Mouse (Mus musculus) thymus, adult 2 months (tissue): ENCODE data around the gene Hacd4. TPM values are rescaled to one million over a fixed set of nuclear protein-coding genes. Genes with fewer than 3 reads are reported as not detected.

Experiments used
- DNase-seq: peaks from one replicate; pipeline ENCODE4 v3.0.0; 2021
- H3K27ac ChIP-seq: fragments of 200-500 bp; 2 replicates; pipeline ENCODE4 v1.5.1; 2012; ENCODE audit warnings: low read length, control low read depth; ENCODE audit not compliant: control insufficient read depth, insufficient read depth
- H3K27me3 ChIP-seq: fragments of 200-500 bp; 2 replicates; pipeline ENCODE4 v1.6.1; 2012; ENCODE audit warnings: mild to moderate bottlenecking, low read length, moderate library complexity, mixed read lengths; ENCODE audit not compliant: control insufficient read depth, insufficient read depth
- H3K36me3 ChIP-seq: fragments of 200-500 bp; 2 replicates; pipeline ENCODE4 v1.6.1; 2012; ENCODE audit warnings: mild to moderate bottlenecking, low read length, moderate library complexity; ENCODE audit not compliant: control insufficient read depth, insufficient read depth
- H3K4me1 ChIP-seq: fragments of 200-500 bp; replicated peaks from 2 replicates; pipeline ENCODE4 v1.6.1; 2012; ENCODE audit warnings: low read length; ENCODE audit not compliant: control insufficient read depth, insufficient read depth
- H3K4me3 ChIP-seq: fragments of 200-500 bp; 2 replicates; pipeline ENCODE4 v1.5.1; 2012; ENCODE audit warnings: mild to moderate bottlenecking, low read length, control low read depth, moderate library complexity; ENCODE audit not compliant: control insufficient read depth, insufficient read depth
- CTCF ChIP-seq: fragments of 200-500 bp; IDR thresholded peaks from 2 replicates; pipeline ENCODE4 v1.5.1; 2012; ENCODE audit warnings: mild to moderate bottlenecking, control low read depth, low read length, moderate library complexity, borderline replicate concordance; ENCODE audit not compliant: control insufficient read depth, poor library complexity, insufficient read depth; ENCODE audit errors: extremely low read depth
- POLR2A ChIP-seq: fragments of 200-500 bp; IDR thresholded peaks from 2 replicates; pipeline ENCODE4 v1.6.1; 2012; ENCODE audit warnings: mild to moderate bottlenecking, low read length, control low read depth, moderate library complexity; ENCODE audit not compliant: control insufficient read depth, poor library complexity, insufficient read depth; ENCODE audit errors: extremely low read depth
- WGBS: fragments of 180-500 bp; shearing (Covaris S2); methylation state at CpG from one replicate; pipeline ENCODE4 v1.1.7; 2018; 5-methylcytosine and 5-hydroxymethylcytosine counted together
- polyA plus RNA-seq: library from polyadenylated mRNA; depleted of rRNA; stranded (reverse); fragments of >200 nt; gene quantifications from 2 replicates; pipeline ENCODE4 v1.2.3, GENCODE M21; 2012; rRNA removed

Hacd4 gene
- 0.93 and 1.0 TPM in 2 replicates for polyA plus RNA-seq

DNA sequence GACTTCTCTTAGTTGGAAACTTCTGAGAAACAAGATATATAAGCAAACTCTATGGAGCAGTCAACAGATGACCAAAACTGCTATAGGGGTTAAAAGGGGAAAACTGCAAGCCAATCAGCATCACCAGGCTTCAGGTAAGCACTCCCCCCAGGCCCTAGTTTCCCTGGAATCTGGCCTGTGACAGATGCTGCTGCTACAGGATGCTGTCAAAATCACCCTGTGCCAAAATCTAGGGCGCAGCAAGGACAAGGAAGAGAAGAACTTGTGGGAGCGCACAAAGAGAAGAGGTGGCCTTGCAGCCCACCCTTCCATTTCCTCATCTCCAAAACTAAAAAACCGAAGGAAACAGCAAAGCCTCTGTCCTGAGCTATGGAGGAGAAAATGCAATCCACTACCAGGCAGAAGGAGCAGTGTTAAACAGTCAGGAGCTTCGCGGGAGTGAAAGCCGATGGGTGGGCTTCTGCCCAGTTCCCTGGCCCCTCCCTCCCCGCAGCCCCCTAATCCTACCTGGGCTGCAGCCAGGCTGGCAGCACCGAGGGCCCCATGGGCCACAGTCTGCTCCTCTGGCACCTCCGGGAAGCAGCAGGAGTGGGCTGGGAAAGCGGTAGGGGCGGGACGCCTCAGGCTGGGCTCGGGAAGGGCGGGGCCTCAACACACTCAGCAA lies at the start of gene Hacd4:
Gene Hacd4 (minus strand): TSS at position 603 of the 664 bp plus-strand sequence.
- H3K27ac ChIP-seq, result no peak within 1 kb of the TSS
- 0 out of 2 replicates have a peak, but pooled peaks cover 3% of the 10 kb centered on the region for H3K4me1 ChIP-seq
- no peak for DNase-seq
- no peaks in the 10 kb centered on the region for H3K27me3 ChIP-seq
- 0 out of 2 replicates have a peak within 1 kb of the TSS, but pooled peaks have one; percentile 7 for H3K4me3 ChIP-seq
- TF ChIP-seq CTCF (no peak), POLR2A (no peak)
- no peaks in the 10 kb centered on the region for H3K36me3 ChIP-seq
- WGBS, result 12% methylated on average over 14 of the region's 14 CpGs

DNA sequence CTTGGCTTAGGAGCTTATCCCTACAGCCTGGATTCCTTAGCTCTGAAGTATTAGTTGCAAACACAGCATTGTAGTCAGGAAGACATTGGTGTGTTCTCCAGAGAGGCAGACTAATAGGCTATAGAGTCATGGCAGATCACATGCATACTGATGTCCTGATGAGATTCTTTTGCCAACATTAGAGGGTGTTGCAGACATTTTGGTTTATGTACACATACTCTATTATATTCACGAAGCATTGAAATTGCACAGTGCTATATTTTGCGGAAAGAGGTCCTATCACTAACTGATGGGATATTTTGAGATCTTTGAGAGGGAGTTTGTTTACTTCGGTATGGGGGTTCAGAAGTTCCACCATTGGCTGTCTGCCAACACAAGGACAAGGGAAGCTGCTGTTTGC lies 49.4 kb upstream of the Hacd4 start:
- Histone ChIP-seq H3K27ac (no peak overlapping the region), H3K4me3 (no peak overlapping the region), H3K36me3 (no peaks in the 10 kb centered on the region), H3K4me1 (no peaks in the 10 kb centered on the region), H3K27me3 (no peaks in the 10 kb centered on the region)
- TF ChIP-seq POLR2A, result no peak
- no peak for TF ChIP-seq CTCF
- DNase-seq, result no peak
- 93% methylated on average over 3 of the region's 3 CpGs for WGBS

DNA sequence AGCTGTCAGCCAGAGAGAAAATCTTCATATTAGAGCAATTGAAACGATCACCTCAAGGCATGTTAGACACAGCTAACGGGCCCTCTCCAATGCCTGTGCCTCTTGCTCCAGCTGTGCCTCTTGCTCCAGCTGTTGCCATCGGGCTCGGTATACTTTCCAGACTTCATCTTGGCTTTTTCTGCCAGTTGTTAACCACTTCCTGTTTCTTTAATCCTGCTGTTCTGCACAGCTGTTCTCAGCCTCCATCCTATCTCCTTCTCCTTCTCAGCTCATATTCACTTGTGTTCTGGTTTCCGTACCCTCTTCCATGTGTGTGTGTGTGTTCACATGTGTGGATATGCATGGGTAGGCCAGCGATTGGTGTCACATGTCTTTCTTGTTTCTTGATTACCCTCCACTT lies 41.4 kb upstream of the Hacd4 start:
- Histone ChIP-seq H3K27me3 (no peaks in the 10 kb centered on the region), H3K4me3 (no peak overlapping the region), H3K36me3 (no peaks in the 10 kb centered on the region), H3K27ac (no peak overlapping the region), H3K4me1 (no peaks in the 10 kb centered on the region)
- no peak for DNase-seq
- WGBS, result 36% methylated on average over 6 of the region's 6 CpGs
- TF ChIP-seq CTCF (no peak), POLR2A (no peak)

GRCm38 (mm10) chr4:88478809-88479186 lies 40.1 kb upstream of the Hacd4 start:
- H3K27ac ChIP-seq, result no peak overlapping the region
- H3K4me3 ChIP-seq, result no peak overlapping the region
- no peaks in the 10 kb centered on the region for H3K27me3 ChIP-seq
- WGBS, result 95% methylated on average over 9 of the region's 9 CpGs
- TF ChIP-seq CTCF, result no peak
- no peak for TF ChIP-seq POLR2A
- no peaks in the 10 kb centered on the region for H3K4me1 ChIP-seq
- DNase-seq, result no peak
- H3K36me3 ChIP-seq, result no peaks in the 10 kb centered on the region

DNA sequence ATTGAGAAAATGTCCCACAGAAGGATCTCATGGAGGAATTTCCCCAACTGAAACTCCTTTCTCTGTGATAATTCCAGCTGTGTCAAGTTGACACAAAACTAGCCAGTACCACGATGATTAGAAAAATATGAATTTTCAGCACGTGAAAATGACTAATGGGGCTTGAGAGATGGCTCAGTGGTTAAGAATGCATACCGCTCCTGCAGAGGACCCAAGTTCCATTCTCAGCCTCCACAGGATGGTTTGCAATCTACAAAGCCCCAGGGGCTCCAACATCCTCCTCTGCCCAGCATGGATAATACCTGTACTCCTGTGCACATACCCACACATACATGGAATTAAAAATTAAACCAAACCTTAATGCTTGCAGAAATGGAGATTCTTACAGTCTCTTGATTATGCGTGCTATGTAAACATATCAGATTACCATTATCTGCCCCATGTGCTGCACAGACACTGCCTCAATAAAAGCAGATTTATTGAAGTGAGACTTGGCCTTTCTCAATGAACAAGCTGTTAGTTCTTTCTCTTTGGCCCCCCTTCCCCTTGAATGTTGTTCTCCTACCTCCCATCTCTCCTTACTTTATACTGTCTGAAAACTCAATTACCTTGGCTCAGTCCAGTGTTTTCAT lies 39.6 kb upstream of the Hacd4 start:
- H3K4me1 ChIP-seq, result no peaks in the 10 kb centered on the region
- H3K36me3 ChIP-seq, result no peaks in the 10 kb centered on the region
- H3K27ac ChIP-seq, result no peak overlapping the region
- H3K27me3 ChIP-seq, result no peaks in the 10 kb centered on the region
- WGBS, result 99% methylated on average over 4 of the region's 4 CpGs
- DNase-seq, result no peak
- TF ChIP-seq POLR2A (no peak), CTCF (no peak)
- H3K4me3 ChIP-seq, result no peak overlapping the region

DNA sequence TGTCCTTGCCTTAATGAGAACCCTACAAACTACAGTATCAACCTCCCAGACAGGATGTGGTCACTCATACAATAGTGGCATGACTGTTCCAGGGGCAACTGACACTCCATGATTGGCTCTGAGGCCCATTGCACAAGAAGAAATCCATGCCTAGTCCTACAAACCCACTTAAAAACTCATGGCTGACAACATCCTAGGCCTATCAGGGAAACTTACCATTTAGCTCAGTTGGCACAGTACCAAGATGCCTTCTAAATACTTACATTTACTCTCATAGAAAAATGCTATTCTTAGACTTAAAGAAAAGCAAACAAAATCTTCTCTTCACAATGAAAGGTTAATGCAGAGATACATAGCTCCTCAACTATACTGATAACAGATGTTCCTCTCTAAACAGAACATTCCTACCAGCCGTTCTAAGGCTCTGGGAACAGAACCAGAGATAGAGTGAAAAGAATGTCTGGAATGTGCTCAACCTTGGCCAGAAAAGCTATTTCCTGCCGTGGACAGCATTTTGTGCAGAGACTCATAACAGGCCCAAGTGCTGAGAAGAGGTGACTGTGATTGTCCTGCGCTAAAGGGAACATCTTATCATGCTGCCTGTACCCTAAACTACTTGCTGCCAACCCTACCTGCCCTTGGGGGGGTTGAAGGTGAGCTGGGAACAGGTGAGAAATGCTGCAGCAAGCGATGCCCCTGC lies 37.9 kb upstream of the Hacd4 start:
- no peak for DNase-seq
- Histone ChIP-seq H3K36me3 (no peaks in the 10 kb centered on the region), H3K27ac (no peak overlapping the region), H3K4me3 (no peak overlapping the region), H3K27me3 (no peaks in the 10 kb centered on the region), H3K4me1 (no peaks in the 10 kb centered on the region)
- TF ChIP-seq POLR2A (no peak), CTCF (no peak)
- WGBS, result 91% methylated on average over 4 of the region's 4 CpGs

- Histone ChIP-seq H3K36me3 (no peaks in the 10 kb centered on the region), H3K4me3 (no peak overlapping the region), H3K27ac (no peak overlapping the region), H3K27me3 (no peaks in the 10 kb centered on the region), H3K4me1 (no peaks in the 10 kb centered on the region)
- WGBS, result 96% methylated on average over 3 of the region's 3 CpGs
- TF ChIP-seq CTCF (no peak), POLR2A (no peak)
- DNase-seq, result no peak
Observed at GRCm38 (mm10) chr4:88476084-88476483, 37.4 kb upstream of the Hacd4 start.
